Mouse (Mus musculus): ENCODE data around the gene Sec23b. TPM values are rescaled to one million over a fixed set of nuclear protein-coding genes. Genes with fewer than 3 reads are reported as not detected.

The Sec23b gene
- total and polyA plus RNA-seq, 2 experiments from 2014 or later, result 59.9 to 71.1 TPM

DNA sequence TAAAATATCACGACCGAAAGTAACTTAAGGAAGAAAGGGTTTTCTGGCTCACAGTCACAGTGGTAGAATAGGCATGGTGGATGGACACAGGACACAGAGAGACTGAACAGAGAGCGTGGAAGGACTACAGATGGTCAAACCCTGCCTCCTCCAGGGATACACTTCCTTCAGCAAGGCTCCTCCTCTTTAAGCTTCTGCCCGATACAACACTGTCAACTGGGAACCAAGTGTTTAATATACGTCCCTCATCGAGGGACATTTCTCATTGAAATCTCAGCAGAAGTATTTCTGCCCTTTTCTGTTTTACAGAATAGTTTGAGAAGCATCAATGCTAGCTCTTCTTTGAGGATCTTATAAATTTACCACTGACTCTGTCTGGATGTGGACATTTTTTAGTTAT lies 57.9 kb downstream of the Sec23b start:
- Histone ChIP-seq H3K4me3 (ENCODE audit: low read depth, low read length) (no peak overlapping the region), H3K4me2 (ENCODE audit: low read depth, low read length, poor library complexity, severe bottlenecking) (no peak overlapping the region), H3K27me3 (ENCODE audit: insufficient read depth, low read length) (no peaks in the 10 kb centered on the region), H3K9ac (replicated peaks; ENCODE audit: low read length, poor library complexity, severe bottlenecking) (no peak overlapping the region), H3K4me1 (ENCODE audit: insufficient read depth, low read length) (no peaks in the 10 kb centered on the region), H3K36me3 (ENCODE audit: insufficient read depth, low read length) (0 out of 2 replicates have a peak, but pooled peaks cover under 1% of the 10 kb centered on the region), H3K9me3 (ENCODE audit: low read length) (no peaks in the 10 kb centered on the region), H3K27ac (ENCODE audit: low read depth, low read length) (no peak overlapping the region)
- no peak for DNase-seq (ENCODE audit: low spot score)
- no peak for TF ChIP-seq CTCF (IDR thresholded peaks at IDR 0.05)
- no peak for ATAC-seq (ENCODE audit: low FRiP score)
- 96% methylated on average over 6 of the region's 6 CpGs for WGBS

DNA sequence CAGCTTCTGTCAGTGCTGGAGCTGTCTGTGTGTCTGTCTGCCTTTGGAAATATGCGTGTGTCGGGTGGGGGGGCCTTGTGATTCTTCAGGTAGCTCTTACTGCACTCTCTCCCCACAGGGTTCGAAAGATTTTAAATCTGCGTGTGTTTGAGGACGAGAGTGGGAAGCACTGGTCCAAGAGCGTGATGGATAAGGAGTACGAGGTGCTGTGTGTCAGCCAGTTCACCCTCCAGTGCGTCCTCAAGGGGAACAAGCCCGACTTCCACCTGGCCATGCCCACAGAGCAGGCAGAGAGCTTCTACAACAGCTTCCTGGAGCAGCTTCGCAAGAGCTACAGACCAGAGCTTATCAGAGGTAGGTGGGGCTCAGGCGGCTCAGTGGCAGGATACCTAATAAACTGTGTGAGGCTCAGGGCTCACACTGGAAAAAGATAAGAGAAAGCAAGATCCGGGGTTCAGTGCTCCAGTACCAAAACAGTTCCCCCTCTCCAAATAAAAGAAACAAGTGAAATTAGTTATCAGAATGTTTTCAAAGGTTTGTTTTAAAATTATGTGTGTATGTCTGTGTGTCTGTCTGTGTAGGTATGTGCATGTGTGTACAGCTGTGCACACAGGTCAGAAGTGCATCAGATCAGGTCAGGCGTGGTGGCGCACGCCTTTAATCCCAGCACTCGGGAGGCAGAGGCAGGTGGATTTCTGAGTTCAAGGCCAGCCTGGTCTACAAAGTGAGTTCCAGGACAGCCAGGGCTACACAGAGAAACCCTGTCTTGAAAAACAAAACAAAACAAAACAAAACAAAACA lies 61.2 kb downstream of the Sec23b start:
- no peak for DNase-seq (ENCODE audit: low spot score)
- Histone ChIP-seq H3K27me3 (ENCODE audit: insufficient read depth, low read length) (no peaks in the 10 kb centered on the region), H3K36me3 (ENCODE audit: insufficient read depth, low read length) (0 out of 2 replicates have a peak, but pooled peaks cover 5% of the 10 kb centered on the region), H3K4me2 (ENCODE audit: low read depth, low read length, poor library complexity, severe bottlenecking) (no peak overlapping the region), H3K4me3 (ENCODE audit: low read depth, low read length) (no peak overlapping the region), H3K9ac (replicated peaks; ENCODE audit: low read length, poor library complexity, severe bottlenecking) (no peak overlapping the region), H3K4me1 (ENCODE audit: insufficient read depth, low read length) (no peaks in the 10 kb centered on the region), H3K27ac (ENCODE audit: low read depth, low read length) (no peak overlapping the region), H3K9me3 (ENCODE audit: low read length) (no peaks in the 10 kb centered on the region)
- WGBS, result 93% methylated on average over 16 of the region's 16 CpGs
- TF ChIP-seq CTCF (IDR thresholded peaks at IDR 0.05), result no peak
- no peak for ATAC-seq (ENCODE audit: low FRiP score)

DNA sequence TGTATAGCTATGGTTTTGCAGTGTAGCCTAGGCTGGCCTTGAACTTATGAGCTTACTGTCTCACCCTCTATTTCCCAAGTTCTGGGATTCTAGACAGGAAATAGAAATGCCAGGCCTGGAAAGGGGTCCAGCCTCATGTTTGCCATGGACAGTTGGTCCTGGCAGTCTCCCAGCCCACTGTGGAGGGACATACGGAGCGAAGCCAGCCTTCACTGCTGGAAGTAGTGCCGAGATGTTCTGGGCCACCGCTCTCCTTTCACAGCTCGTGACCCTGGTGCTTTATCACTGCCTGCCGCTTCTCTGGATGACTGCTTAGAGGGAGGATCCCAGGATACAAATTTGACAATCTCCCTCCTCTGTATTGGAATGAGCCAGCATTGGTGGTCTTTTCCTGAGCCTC lies 65.5 kb downstream of the Sec23b start:
- Histone ChIP-seq H3K4me2 (ENCODE audit: low read depth, low read length, poor library complexity, severe bottlenecking) (no peak overlapping the region), H3K4me3 (ENCODE audit: low read depth, low read length) (no peak overlapping the region), H3K9me3 (ENCODE audit: low read length) (no peaks in the 10 kb centered on the region), H3K36me3 (ENCODE audit: insufficient read depth, low read length) (0 out of 2 replicates have a peak, but pooled peaks cover 5% of the 10 kb centered on the region), H3K27ac (ENCODE audit: low read depth, low read length) (no peak overlapping the region), H3K27me3 (ENCODE audit: insufficient read depth, low read length) (no peaks in the 10 kb centered on the region), H3K9ac (replicated peaks; ENCODE audit: low read length, poor library complexity, severe bottlenecking) (no peak overlapping the region), H3K4me1 (ENCODE audit: insufficient read depth, low read length) (no peaks in the 10 kb centered on the region)
- no peak for DNase-seq (ENCODE audit: low spot score)
- no peak for ATAC-seq (ENCODE audit: low FRiP score)
- 37% methylated on average over 6 of the region's 6 CpGs for WGBS
- TF ChIP-seq CTCF (IDR thresholded peaks at IDR 0.05), result no peak

DNA sequence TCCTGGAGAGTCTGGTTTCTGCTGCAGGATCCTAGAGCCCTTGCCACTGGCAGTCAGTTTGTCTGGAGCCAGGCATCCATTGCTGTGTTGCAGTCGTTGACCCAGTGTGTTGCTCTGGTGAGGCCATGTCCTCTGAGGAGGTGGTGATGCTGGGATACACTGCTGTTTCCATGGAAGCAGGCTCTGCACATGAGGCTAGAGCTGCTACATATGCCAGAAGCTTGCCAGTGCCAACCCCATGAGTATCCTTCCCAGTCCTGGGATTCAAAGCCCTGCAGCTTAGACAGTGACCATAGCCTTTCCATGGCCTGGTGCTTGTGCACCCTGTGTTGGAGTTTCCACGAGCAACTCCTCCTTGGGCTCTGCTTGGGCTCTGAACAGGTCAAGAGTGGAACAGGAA lies 77.5 kb downstream of the Sec23b start:
- Histone ChIP-seq H3K27me3 (ENCODE audit: insufficient read depth, low read length) (no peaks in the 10 kb centered on the region), H3K9ac (replicated peaks; ENCODE audit: low read length, poor library complexity, severe bottlenecking) (no peak overlapping the region), H3K4me1 (ENCODE audit: insufficient read depth, low read length) (no peaks in the 10 kb centered on the region), H3K9me3 (ENCODE audit: low read length) (no peaks in the 10 kb centered on the region), H3K27ac (ENCODE audit: low read depth, low read length) (no peak overlapping the region), H3K4me2 (ENCODE audit: low read depth, low read length, poor library complexity, severe bottlenecking) (no peak overlapping the region), H3K4me3 (ENCODE audit: low read depth, low read length) (no peak overlapping the region), H3K36me3 (ENCODE audit: insufficient read depth, low read length) (peaks cover 4% of the 10 kb centered on the region; the same call in 1 of the 2 replicates)
- TF ChIP-seq CTCF (IDR thresholded peaks at IDR 0.05), result no peak
- ATAC-seq (ENCODE audit: low FRiP score), result no peak
- WGBS, result 83% methylated on average over 2 of the region's 2 CpGs
- no peak for DNase-seq (ENCODE audit: low spot score)

DNA sequence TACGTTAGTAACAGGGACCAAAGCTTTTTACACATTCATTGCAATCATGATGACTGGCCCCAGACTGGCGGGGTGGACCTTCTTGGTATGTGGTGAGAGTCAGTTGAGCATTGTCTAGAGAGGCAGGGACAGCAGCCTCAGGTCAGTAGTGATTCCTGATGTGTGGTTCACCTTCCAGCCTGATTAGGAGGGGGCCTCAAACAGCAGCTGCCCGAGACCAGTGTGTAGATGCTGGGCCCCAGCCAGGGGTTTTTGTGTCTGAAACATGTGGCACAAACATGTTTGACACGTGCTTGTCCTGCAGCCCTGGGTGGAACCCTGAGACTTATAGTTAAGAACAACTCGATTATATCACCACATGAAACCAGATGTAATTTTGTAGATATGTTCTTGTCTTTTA lies 78.2 kb downstream of the Sec23b start:
- no peak for TF ChIP-seq CTCF (IDR thresholded peaks at IDR 0.05)
- no peak for ATAC-seq (ENCODE audit: low FRiP score)
- 75% methylated on average over 5 of the region's 5 CpGs for WGBS

DNA sequence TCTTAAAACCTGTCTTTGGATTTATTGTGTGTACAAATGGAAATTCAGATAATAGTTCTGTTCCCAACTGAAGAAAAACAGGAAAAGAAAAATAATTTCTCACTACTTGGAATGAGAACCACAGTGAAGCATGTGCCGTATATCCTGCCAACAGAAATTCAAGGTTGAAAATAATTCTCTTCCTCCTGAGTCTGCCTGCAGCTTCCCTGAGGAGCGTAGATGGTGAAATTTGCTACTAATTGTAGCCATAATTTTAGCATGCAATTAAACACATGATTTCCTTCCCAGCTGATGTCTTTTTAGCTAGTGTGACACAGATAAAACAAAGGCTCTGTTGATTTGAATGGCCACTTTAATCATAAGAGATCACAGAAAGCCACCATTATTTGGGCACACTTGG lies 78.7 kb downstream of the Sec23b start:
- 75% methylated on average over 2 of the region's 2 CpGs for WGBS
- Histone ChIP-seq H3K36me3 (ENCODE audit: insufficient read depth, low read length) (peaks cover 4% of the 10 kb centered on the region; the same call in 1 of the 2 replicates), H3K27ac (ENCODE audit: low read depth, low read length) (no peak overlapping the region), H3K9ac (replicated peaks; ENCODE audit: low read length, poor library complexity, severe bottlenecking) (no peak overlapping the region), H3K4me1 (ENCODE audit: insufficient read depth, low read length) (no peaks in the 10 kb centered on the region), H3K4me2 (ENCODE audit: low read depth, low read length, poor library complexity, severe bottlenecking) (no peak overlapping the region), H3K9me3 (ENCODE audit: low read length) (no peaks in the 10 kb centered on the region), H3K4me3 (ENCODE audit: low read depth, low read length) (no peak overlapping the region), H3K27me3 (ENCODE audit: insufficient read depth, low read length) (no peaks in the 10 kb centered on the region)
- no peak for TF ChIP-seq CTCF (IDR thresholded peaks at IDR 0.05)
- ATAC-seq (ENCODE audit: low FRiP score) (no peak), DNase-seq (ENCODE audit: low spot score) (no peak)

More for the DNA sequence above, 78.2 kb downstream of the Sec23b start:
- no peak overlapping the region for H3K27ac ChIP-seq (ENCODE audit: low read depth, low read length)
- H3K27me3 ChIP-seq (ENCODE audit: insufficient read depth, low read length), result no peaks in the 10 kb centered on the region
- peaks cover 4% of the 10 kb centered on the region; the same call in 1 of the 2 replicates for H3K36me3 ChIP-seq (ENCODE audit: insufficient read depth, low read length)
- H3K4me1 ChIP-seq (ENCODE audit: insufficient read depth, low read length), result no peaks in the 10 kb centered on the region
- no peak overlapping the region for H3K4me2 ChIP-seq (ENCODE audit: low read depth, low read length, poor library complexity, severe bottlenecking)
- no peak overlapping the region for H3K9ac ChIP-seq (replicated peaks; ENCODE audit: low read length, poor library complexity, severe bottlenecking)
- no peak for DNase-seq (ENCODE audit: low spot score)
- H3K4me3 ChIP-seq (ENCODE audit: low read depth, low read length), result no peak overlapping the region
- H3K9me3 ChIP-seq (ENCODE audit: low read length), result no peaks in the 10 kb centered on the region
